Mouse (Mus musculus) neural tube, embryonic 13.5 days (tissue): Measurements from ENCODE around the gene Ahcy. TPM values are rescaled to one million over a fixed set of nuclear protein-coding genes. Genes with fewer than 3 reads are reported as not detected.
A peak's percentile ranks its signal among the peaks of the same experiment; 100 is the strongest.
"Not testable (repeated sequence)": the region's sequence is repeated elsewhere in the genome, so short reads cannot be mapped to it uniquely, and the experiment has no call there.

Source experiments
- ATAC-seq: fragments of 200-750 bp; cut with Nextera tagmentation; 2 replicates; pipeline ENCODE4 v1.8.0; 2017; ENCODE audit warnings: low read depth, mild to moderate bottlenecking, moderate TSS enrichment, moderate library complexity
- H3K27ac ChIP-seq: fragments of 300-500 bp; sonication (generic); replicated peaks from 2 replicates; pipeline ENCODE4 v1.5.1; 2015; ENCODE audit warnings: moderate library complexity, mild to moderate bottlenecking, inconsistent platforms
- H3K27me3 ChIP-seq: fragments of 300-500 bp; sonication (generic); 2 replicates; pipeline ENCODE4 v1.6.1; 2015; ENCODE audit warnings: mild to moderate bottlenecking, inconsistent platforms
- H3K36me3 ChIP-seq: fragments of 300-500 bp; sonication (generic); 2 replicates; pipeline ENCODE4 v1.6.1; 2015; ENCODE audit warnings: mild to moderate bottlenecking, inconsistent platforms
- H3K4me1 ChIP-seq: fragments of 300-500 bp; sonication (generic); replicated peaks from 2 replicates; pipeline ENCODE4 v1.6.1; 2015; ENCODE audit warnings: inconsistent platforms
- H3K4me2 ChIP-seq: fragments of 300-500 bp; sonication (generic); 2 replicates; pipeline ENCODE4 v1.6.1; 2015; ENCODE audit warnings: inconsistent platforms, mild to moderate bottlenecking, moderate library complexity
- H3K4me3 ChIP-seq: fragments of 300-500 bp; sonication (generic); 2 replicates; pipeline ENCODE4 v1.5.1; 2015; ENCODE audit warnings: mild to moderate bottlenecking, inconsistent platforms
- H3K9ac ChIP-seq: fragments of 300-500 bp; sonication (generic); 2 replicates; pipeline ENCODE4 v1.6.1; 2015; ENCODE audit warnings: moderate library complexity, mild to moderate bottlenecking, inconsistent platforms
- H3K9me3 ChIP-seq: fragments of 300-500 bp; sonication (generic); 2 replicates; pipeline ENCODE4 v1.6.1; 2016; ENCODE audit warnings: inconsistent platforms
- WGBS: fragments of 180-500 bp; shearing (Covaris S2); methylation state at CpG from one replicate; pipeline ENCODE4 v1.1.7; 2015; 5-methylcytosine and 5-hydroxymethylcytosine counted together
- polyA plus RNA-seq: library from polyadenylated mRNA; unstranded; fragments of >200 nt; fragmentation: Nextera tagmentation; extraction: Ambion mirVana; gene quantifications from 2 replicates; pipeline ENCODE4 v1.2.1, GENCODE M21; 2015

Ahcy gene
- polyA plus RNA-seq, 1 experiment from 2014 or later = 35.5 TPM

GRCm38 (mm10) chr2:155046803-155047202, 27.5 kb downstream of the Ahcy start:
- Histone ChIP-seq H3K4me3 (no peak overlapping the region), H3K9me3 (no peaks in the 10 kb centered on the region), H3K27me3 (no peaks in the 10 kb centered on the region), H3K36me3 (no peaks in the 10 kb centered on the region), H3K9ac (no peak overlapping the region), H3K27ac (no peak overlapping the region), H3K4me2 (no peak overlapping the region), H3K4me1 (peaks cover 13% of the 10 kb centered on the region)
- WGBS = 81% methylated on average over 2 of the region's 2 CpGs
- ATAC-seq = no peak

- Histone ChIP-seq H3K9me3 (no peaks in the 10 kb centered on the region), H3K36me3 (no peaks in the 10 kb centered on the region), H3K27ac (no peak overlapping the region), H3K4me1 (peaks cover 2% of the 10 kb centered on the region), H3K4me2 (no peak overlapping the region), H3K4me3 (no peak overlapping the region), H3K9ac (no peak overlapping the region), H3K27me3 (no peaks in the 10 kb centered on the region)
- ATAC-seq = no peak
- WGBS = 53% methylated on average over 3 of the region's 3 CpGs
These were observed 29.2 kb downstream of the Ahcy start for GRCm38 (mm10) chr2:155045075-155045474.

DNA sequence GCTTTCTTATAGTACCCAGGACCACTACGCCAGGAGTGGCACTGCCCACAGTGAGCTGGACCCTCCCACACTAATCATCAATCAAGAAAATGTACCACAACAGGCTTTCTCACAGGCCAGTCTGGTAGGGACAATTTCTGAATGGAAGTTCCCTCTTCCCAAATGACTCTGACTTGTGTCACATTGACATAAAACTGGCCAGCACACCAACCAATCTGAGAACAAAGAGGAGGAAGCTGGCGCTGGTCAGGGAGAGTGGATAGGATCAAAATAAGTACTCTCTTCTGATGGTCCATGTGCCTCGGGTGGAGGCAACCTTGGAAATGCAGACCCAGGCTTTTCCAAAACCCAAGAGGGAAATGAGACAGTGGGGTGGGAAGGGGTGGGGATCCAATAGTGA, 29.8 kb downstream of the Ahcy start:
- ATAC-seq = no peak

DNA sequence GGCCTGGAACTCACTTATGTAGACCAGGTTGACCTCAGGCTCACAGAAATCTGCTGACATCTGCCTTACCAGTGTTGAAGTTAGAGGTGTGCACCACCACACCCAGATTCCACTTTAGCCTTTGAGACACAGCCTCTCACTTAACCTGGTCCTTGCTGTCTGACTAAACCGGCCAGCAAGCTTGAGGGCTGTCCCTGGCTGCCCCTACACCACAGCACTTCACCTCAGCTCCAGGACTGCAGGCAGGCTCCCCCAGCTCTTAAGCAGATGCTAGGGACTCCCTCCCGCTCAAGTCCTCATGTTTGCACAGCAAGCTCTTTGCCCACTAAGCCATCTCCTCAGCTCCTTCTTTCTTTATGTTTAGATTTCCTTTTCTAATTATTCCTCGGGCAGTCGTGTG, 34.3 kb downstream of the Ahcy start:
- Histone ChIP-seq H3K4me1 (no peaks in the 10 kb centered on the region), H3K36me3 (no peaks in the 10 kb centered on the region), H3K9ac (no peak overlapping the region), H3K4me3 (no peak overlapping the region), H3K27me3 (no peaks in the 10 kb centered on the region), H3K4me2 (no peak overlapping the region), H3K9me3 (no peaks in the 10 kb centered on the region), H3K27ac (no peak overlapping the region)
- WGBS = 83% methylated on average over 4 of the region's 4 CpGs
- no peak for ATAC-seq

More for the DNA sequence above, 29.8 kb downstream of the Ahcy start:
- H3K27ac ChIP-seq = no peak overlapping the region
- H3K4me2 ChIP-seq = no peak overlapping the region
- no peaks in the 10 kb centered on the region for H3K36me3 ChIP-seq
- H3K4me1 ChIP-seq = no peaks in the 10 kb centered on the region
- H3K27me3 ChIP-seq = no peaks in the 10 kb centered on the region
- H3K4me3 ChIP-seq = no peak overlapping the region
- H3K9me3 ChIP-seq = no peaks in the 10 kb centered on the region
- WGBS = 82% methylated on average over 3 of the region's 3 CpGs
- H3K9ac ChIP-seq = no peak overlapping the region

DNA sequence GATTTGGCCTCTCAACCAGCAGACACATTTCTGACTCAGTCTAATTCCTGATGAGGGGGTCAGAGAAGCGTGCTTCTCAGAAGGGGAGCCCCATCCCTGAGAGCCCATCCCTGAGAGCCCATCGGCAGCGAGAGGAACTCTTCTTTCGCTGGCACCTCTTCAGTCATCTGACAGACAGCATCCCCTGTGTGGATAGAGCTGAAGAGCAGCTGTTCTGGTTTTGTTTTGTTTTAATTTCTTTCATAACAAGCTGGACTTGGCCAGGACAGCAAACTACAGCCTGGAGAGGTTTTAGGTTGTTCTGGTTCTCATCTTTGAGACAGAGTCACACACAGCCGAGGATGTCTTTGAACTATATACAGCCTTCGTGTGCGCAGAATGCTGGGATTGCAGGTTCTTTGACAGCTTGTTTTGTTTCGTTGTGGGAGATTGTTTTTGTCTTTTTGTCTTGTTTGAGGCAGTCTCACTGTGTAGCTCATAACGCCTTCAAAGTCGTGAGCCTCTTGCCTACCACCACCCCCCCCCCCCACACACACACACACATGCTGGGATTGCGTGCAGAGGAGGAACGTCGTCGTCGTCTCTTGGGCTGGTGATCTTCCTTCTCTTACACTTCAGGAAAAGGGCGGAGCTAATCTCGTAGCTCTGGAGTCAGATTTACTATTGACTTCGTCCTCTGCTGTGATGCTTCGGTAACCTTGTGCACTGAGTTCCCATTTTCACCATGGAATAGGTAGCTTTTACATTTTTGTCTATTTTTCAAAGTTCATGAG, 41.2 kb downstream of the Ahcy start:
- H3K36me3 ChIP-seq = no peaks in the 10 kb centered on the region

GRCm38 (mm10) chr2:155030831-155031230, 43.5 kb downstream of the Ahcy start:
- Histone ChIP-seq H3K4me2 (no peak overlapping the region), H3K36me3 (no peaks in the 10 kb centered on the region), H3K27me3 (no peaks in the 10 kb centered on the region), H3K9me3 (no peaks in the 10 kb centered on the region), H3K9ac (no peak overlapping the region), H3K4me1 (no peaks in the 10 kb centered on the region), H3K4me3 (no peak overlapping the region), H3K27ac (no peak overlapping the region)
- WGBS = 59% methylated on average over 7 of the region's 7 CpGs
- no peak for ATAC-seq

More for the DNA sequence above, 41.2 kb downstream of the Ahcy start:
- H3K4me2 ChIP-seq = no peak overlapping the region
- H3K4me3 ChIP-seq = no peak overlapping the region
- H3K9ac ChIP-seq = no peak overlapping the region
- H3K27ac ChIP-seq = no peak overlapping the region
- no peak for ATAC-seq
- WGBS = 51% methylated on average over 19 of the region's 19 CpGs
- no peaks in the 10 kb centered on the region for H3K27me3 ChIP-seq
- H3K9me3 ChIP-seq = no peaks in the 10 kb centered on the region
- no peaks in the 10 kb centered on the region for H3K4me1 ChIP-seq

DNA sequence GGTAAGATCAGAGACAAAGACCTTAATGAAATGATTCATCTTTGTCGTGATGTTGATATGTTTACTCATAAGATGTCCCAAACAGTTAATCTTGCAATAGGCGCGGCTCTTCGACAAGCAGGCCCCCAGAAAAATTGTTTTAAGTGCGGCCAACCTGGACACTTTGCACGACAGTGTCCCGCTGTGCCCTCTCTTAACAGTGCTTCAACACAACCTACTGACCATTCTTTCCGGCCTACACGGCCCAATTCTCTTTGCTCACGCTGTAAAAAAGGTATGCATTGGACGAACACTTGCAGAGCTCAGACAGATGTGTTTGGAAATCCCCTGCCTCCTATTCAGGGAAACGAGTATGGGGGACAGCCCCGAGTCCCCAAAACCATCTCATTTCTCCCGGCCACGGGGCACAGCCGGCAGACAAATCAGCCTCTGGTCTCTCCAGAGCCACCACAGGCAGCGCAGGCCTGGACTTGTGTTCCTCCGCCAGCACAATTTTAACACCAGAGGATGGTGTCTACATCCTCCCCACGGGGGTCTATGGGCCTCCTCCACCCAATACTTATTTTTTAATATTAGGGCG, 54.0 kb downstream of the Ahcy start:
- 17% methylated on average over 20 of the region's 20 CpGs for WGBS
- H3K4me3 ChIP-seq, H3K27ac ChIP-seq, H3K36me3 ChIP-seq, H3K9ac ChIP-seq, H3K9me3 ChIP-seq, H3K27me3 ChIP-seq: not testable (repeated sequence)
- peaks cover 19% of the 10 kb centered on the region for H3K4me1 ChIP-seq
- H3K4me2 ChIP-seq = peak overlapping the region; percentile 96
- ATAC-seq = peak; percentile 48

DNA sequence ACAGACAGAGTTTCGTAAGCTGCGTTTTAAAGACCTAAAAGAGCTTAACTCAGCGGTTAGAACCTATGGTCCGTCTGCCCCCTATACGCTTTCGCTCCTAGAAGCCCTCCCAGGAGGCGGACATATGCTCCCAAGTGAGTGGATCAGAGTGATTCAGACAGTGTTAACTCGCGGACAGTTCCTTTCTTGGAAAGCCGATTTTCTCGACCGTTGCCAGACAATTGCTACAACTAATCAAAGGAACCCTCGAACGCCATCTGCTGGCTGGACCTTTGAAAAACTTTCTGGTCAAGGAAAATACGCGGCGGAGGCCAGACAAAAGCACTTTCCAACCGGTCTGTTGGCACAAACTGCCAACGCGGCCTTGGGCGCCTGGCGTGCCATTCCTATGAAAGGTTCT, 54.6 kb downstream of the Ahcy start:
- H3K27ac ChIP-seq = peak overlapping the region; percentile 82
- no peaks in the 10 kb centered on the region for H3K9me3 ChIP-seq
- H3K36me3 ChIP-seq = no peaks in the 10 kb centered on the region
- under 1% methylated on average over 22 of the region's 22 CpGs for WGBS
- ATAC-seq = peak; percentile 85
- peak overlapping the region; percentile 47 for H3K4me3 ChIP-seq
- peak overlapping the region; percentile 96 for H3K4me2 ChIP-seq
- H3K27me3 ChIP-seq = peaks cover 4% of the 10 kb centered on the region; the same call in 1 of the 2 replicates
- H3K9ac ChIP-seq = peak overlapping the region; percentile 70
- peaks cover 19% of the 10 kb centered on the region for H3K4me1 ChIP-seq

- Histone ChIP-seq H3K9me3 (no peaks in the 10 kb centered on the region), H3K27ac (peak overlapping the region; percentile 82), H3K4me1 (peaks cover 19% of the 10 kb centered on the region), H3K9ac (peak overlapping the region; percentile 70), H3K4me3 (peak overlapping the region; percentile 47), H3K4me2 (peak overlapping the region; percentile 96), H3K36me3 (no peaks in the 10 kb centered on the region), H3K27me3 (peaks cover 4% of the 10 kb centered on the region; the same call in 1 of the 2 replicates)
- ATAC-seq = peak; percentile 95
- under 1% methylated on average over 38 of the region's 38 CpGs for WGBS
These were observed 55.3 kb downstream of the Ahcy start for GRCm38 (mm10) chr2:155018762-155019641.

GRCm38 (mm10) chr2:155018251-155018755, 56.0 kb downstream of the Ahcy start, which contains the start of gene Gm14226:
Gm14226 (plus strand) TSS chr2:155018266.
- not testable (repeated sequence) for ATAC-seq, H3K9me3 ChIP-seq, H3K27me3 ChIP-seq, H3K36me3 ChIP-seq
- Histone ChIP-seq H3K4me3 (peak within 1 kb of the TSS; percentile 47), H3K4me1 (peaks cover 19% of the 10 kb centered on the region), H3K4me2 (peak within 1 kb of the TSS; percentile 96), H3K9ac (peak within 1 kb of the TSS; percentile 70), H3K27ac (peak within 1 kb of the TSS; percentile 82)
- WGBS = 1% methylated on average over 24 of the region's 26 CpGs

DNA sequence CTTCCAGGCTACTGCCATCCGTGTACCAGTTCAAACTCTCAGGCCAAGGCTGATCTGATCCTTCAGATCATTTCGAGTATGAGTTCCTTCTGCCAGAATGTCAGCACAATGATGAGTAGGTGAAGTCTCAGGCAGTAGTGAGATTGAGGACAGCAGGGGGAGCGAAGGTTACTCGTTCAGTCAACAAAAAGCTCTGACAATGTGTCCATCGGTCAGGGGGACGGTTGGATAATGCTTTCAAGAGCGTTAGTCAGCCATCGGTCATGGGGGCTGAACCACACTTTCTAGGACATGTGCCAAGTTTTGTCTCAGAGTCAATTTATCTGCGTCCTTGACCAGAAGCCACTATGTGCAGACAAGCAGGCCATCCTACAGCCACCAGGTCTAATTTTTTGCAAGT, 57.5 kb downstream of the Ahcy start:
- not testable (repeated sequence) for H3K4me2 ChIP-seq, H3K9ac ChIP-seq, H3K4me3 ChIP-seq, H3K27ac ChIP-seq, H3K9me3 ChIP-seq, H3K27me3 ChIP-seq, ATAC-seq, H3K36me3 ChIP-seq
- peaks cover 19% of the 10 kb centered on the region for H3K4me1 ChIP-seq
- WGBS = 25% methylated on average over 8 of the region's 9 CpGs

DNA sequence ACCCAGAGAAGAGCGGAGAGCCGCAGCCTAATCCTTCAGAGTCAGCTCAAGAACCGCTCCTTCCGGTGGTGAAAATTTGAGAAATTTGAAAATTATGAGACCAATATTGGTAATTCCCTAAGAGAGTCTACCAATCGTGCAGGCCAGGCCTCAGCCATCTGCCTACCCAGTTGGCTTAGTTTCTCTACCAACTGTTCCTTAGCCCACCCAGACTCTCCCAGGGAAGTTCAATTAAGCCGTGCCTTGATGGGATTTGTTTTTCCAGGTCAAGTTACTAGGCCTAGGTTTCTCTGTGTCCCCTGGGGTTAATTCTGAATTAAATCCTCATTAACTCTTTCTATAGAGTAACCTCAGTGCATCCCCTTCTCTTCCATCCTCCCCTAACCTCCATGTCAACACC, 61.3 kb downstream of the Ahcy start:
- no peak for ATAC-seq
- no peaks in the 10 kb centered on the region for H3K4me1 ChIP-seq
- no peaks in the 10 kb centered on the region for H3K27me3 ChIP-seq
- no peaks in the 10 kb centered on the region for H3K36me3 ChIP-seq
- WGBS = 79% methylated on average over 6 of the region's 6 CpGs
- no peak overlapping the region for H3K27ac ChIP-seq
- H3K4me2 ChIP-seq = no peak overlapping the region
- H3K9me3 ChIP-seq = no peaks in the 10 kb centered on the region
- no peak overlapping the region for H3K4me3 ChIP-seq
- H3K9ac ChIP-seq = no peak overlapping the region
